Mouse (Mus musculus): Measurements from ENCODE around the gene Kcnh5. TPM values are rescaled to one million over a fixed set of nuclear protein-coding genes. Genes with fewer than 3 reads are reported as not detected.

Gene Kcnh5
- 0.27 to 0.53 TPM (median 0.40 TPM) in 4 replicates for total RNA-seq (2023)

DNA sequence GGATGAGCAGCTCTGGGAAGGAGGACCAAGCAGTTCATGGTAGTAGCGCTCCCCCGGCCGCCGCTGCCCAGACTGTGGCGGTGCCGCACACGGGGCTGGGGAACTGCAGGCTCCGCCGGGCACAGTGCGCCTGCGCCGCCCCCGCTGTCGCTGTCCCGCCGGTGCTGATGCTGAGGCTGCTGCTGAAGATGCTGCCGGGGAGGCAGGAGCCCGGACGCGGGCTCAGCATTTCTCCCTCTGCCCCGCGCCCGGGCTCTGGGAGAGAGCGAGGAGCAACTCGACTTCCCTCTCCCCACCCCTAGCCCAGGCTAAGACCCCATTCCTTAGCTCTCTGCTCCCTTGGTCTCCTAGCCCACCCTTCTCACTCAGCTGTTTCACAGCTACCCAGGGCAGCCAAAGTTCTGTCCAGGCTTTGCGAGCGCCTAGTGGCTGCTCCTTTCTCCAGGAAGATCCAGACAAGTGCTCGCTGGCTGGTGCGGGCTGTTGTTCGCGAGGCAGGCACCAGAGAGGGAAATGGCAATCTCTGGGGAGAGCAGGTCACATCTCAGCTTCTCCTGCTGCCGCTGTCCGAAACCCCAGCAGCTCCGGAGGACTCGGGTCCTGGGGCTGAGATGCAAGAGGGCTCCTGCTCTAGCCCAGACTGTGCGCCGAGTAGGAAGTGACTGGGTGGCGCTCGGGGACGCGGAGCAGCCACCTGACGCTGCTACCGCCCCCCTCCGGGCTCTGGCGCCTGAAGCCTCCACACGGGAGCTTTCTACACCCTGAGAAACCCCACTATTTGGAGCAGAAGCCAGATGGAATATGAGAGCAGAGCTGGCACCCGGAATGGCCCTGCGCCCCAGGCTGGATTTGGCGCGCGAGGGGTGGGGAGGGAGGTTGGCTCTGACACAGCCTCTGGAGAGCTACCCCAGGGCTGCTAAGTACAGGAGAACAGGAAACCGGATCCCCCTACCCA lies at the start of gene Kcnh5:
Gene Kcnh5 (minus strand): TSS at position 642 of the 955 bp plus-strand sequence.

Other genes with a start within 250 kb of the Kcnh5 start
- not detected in 4 replicates for gene Rhoj, start 131.0 kb upstream of the Kcnh5 start, total RNA-seq (2023)
- gene Gphb5, start 239.4 kb upstream of the Kcnh5 start, total RNA-seq (2023), result not detected in 4 replicates